Mouse (Mus musculus) v-Abl transformed pro-B cells (cell line): ENCODE measurements around the gene Sdc4.

Experiments
- in situ Hi-C, 2 experiments: fragments of 400-800 bp; cut with MboI; formaldehyde crosslinking; loops; one replicate each; pipeline ENCODE4 v1.15.1; 2025; ENCODE audit not compliant: unreplicated experiment in 2 of 2

Gene Sdc4

GRCm38 (mm10) chr2:164452000-164452676, 8.5 kb upstream of the Sdc4 start:
- in situ Hi-C loops, result no loop called here

DNA sequence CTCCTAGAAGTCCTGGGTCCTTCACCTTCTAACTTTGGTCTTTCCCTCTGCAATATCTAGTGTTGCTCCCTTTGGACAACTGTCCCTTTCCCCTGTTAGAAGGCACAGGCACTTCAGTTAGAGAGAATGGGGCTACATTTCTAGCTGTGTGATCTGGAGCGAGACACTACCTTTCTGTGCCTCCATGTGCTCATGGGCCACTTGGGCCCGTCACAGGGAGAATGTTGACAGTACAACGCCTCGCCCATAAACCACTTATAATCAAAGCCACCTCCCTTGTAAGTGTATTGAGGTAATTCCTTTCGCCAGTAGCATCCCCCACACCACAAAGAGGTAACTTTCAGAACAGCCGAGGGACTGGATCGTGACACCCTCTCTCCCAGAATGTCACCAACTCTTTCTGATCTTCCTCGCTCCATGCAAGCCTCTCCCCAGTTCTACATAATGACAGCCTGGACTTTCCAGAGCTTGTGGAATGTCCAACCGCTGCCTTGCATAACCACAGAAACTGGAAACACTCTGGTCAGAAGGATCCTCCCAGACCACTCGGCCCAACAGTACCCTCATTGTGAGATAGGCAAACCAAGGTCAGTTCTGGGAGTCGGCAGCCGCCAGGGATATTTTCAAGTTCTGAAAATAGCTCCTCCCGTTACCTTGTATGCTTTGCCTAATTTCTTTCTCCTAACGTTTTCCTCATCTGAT, 5.8 kb upstream of the Sdc4 start:
- in situ Hi-C loops, result no loop called here

DNA sequence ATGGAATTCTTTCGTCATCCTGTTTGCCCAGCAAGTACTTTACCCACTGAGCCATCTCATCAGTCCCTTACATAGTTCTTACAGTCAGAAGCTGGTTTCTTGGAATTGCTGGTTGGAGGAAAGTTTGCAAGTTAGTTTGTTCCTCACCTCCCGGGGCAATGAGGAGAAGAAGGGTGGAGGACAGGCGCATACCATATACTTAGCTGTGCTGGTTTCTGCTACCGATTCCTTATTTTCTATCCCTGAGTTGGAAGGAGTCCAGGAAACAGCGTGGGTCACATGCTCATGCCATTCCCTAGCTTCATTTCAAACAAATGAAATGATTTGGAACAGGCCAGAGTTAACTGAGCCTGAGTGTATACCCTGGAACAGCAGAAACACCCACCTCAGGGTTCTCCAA, 5.2 kb upstream of the Sdc4 start:
- in situ Hi-C loops, result no loop called here

GRCm38 (mm10) chr2:164448140-164448539, 4.5 kb upstream of the Sdc4 start:
- in situ Hi-C loops, result no loop called here

- in situ Hi-C loops, result no loop called here
These were observed 2.4 kb upstream of the Sdc4 start for GRCm38 (mm10) chr2:164446086-164446469.

GRCm38 (mm10) chr2:164445399-164446085, 1.9 kb upstream of the Sdc4 start:
- in situ Hi-C loops, result no loop called here

DNA sequence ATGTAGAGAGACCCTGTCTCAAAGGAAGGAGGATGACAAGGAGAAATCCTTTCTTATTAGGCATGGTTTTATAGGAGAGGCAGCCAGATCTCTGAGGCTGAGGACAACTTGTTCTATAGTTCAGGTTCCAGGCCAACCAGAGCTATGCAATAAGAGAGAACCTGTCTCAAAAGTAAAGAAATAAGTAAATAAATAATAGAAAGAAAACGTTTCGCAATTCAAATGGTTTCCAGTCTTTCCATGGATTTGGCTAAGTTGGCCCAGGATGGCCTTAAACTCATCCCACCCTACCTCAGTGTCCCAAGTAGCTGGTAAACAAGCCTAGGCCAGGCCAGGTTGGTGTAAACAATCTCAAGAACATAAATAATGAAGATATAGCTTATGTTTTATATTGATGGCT, 1.0 kb upstream of the Sdc4 start:
- in situ Hi-C loops, result no loop called here

DNA sequence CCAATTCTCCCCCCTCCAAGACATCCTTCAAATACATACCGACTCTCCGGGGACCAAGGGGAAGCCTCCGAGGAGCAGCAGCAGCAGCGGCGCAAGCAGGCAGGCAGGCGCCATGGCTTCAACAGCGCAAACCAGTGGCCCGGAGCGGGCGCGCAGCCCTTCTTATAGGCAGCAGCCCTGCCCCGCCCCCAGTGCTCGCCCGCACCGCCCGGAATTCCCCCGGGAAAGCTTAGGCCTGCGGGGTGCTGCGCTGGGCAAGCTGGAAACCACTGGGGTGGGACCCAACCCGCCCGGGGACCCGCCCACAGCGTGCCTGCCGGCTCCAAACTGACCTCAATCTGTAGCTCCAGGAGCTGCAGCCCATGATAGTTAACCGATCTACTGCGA, 643 bp downstream of the Sdc4 start:
- in situ Hi-C loops, result no loop called here

- in situ Hi-C loops, result no loop called here
These were observed 1.2 kb downstream of the Sdc4 start for GRCm38 (mm10) chr2:164442315-164443050.

DNA sequence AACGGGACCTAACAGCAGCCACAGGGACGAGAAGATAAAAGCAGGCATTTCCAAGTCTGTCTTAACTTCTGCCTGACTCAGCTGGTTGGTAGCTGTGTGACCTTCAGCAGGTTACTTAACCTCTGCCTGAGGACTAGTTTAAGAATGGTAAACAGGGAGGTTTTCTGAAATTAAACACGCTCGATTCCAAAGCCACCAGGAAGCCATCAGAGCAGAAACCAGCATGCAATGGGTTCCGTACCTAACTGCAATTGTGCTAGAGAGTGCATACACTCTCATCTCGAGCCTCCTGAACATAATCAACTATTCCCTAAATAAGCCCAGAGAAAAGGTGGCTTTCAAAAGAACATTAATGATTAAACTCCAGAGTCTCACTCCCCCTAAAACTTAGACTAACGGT, 2.0 kb downstream of the Sdc4 start:
- in situ Hi-C loops, result no loop called here

DNA sequence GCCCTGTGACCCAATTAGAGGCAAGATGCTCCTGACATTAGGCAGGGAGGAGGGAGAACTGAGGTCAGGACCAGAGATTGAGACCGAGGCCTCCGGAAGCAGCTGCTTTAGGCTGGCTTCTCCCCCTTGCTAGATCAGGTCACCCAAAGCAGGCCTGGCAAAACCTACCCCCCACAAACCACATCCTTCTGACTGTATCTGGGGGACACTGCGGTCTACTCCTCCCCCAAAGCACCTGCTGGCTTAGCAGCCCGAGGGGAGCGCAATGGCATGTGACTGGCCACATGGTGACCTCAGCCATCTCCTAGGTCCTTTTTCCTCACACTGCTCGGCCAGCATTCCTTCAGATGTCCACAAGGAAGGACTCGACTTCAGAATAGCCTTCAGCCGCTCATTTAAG, 2.5 kb downstream of the Sdc4 start:
- in situ Hi-C loops, result no loop called here

GRCm38 (mm10) chr2:164440314-164440713, 3.4 kb downstream of the Sdc4 start:
- in situ Hi-C loops, result no loop called here

DNA sequence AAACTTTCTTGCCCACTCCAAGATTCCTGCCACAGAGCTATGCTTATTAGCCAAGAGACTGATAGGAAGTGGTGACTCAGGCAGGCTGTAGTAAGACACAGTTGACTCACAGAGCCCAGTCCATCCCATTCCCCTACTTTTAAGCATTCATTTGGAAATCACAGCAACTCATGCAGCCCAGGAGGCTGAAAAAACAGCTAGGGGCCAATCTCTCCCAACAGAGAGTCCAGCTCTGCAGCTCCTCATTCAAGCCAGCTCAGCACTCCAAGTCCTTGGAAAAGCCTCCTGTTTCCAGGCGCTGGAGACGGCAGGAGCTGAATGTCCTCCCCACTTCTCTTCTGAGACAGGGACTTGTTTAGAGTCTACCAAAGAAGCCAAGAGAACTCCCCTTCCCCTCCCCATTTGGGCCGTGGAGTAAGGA, 4.7 kb downstream of the Sdc4 start:
- in situ Hi-C loops, result no loop called here

DNA sequence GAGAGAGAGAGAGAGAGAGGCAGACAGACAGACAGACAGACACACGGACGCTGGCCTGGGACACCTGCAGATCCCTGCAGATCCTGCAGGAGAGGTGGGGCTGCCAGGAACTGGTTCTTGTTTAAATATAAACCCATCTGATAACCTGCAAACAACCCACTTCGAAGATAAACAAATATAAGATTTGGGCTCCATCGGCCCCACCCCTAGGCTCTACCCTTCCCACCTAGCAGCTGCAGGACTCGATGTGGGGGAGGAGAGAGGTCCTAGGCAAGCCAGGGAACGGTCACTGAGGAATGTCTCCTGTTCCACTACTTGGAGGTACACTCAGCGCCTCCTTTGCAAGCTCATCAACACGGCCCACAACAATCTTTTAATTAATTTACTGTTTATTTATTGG, 5.4 kb downstream of the Sdc4 start:
- in situ Hi-C loops, result no loop called here

DNA sequence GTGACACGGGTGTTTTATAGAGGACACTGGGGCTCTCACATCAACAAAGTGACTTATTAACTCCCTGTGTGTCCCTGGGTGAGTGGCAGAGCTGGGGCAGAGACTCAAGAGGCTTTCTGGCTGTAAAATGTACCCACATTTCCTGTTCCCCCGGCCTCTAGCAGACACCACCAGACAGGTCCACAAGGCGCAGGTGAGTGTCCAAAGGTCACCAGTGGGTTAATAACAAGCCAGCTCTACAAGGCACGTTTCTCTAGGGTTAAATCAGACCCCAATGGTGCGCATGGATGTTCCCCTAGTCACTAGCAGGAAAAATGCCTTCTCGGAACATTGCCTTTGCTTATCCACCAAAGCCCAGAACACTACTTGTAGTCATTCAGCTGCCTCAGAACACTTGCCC, 6.0 kb downstream of the Sdc4 start:
- in situ Hi-C loops, result no loop called here

- in situ Hi-C loops, result no loop called here
These were observed 6.7 kb downstream of the Sdc4 start for GRCm38 (mm10) chr2:164436961-164437360.

GRCm38 (mm10) chr2:164436215-164436913, 7.3 kb downstream of the Sdc4 start:
- in situ Hi-C loops, result no loop called here

DNA sequence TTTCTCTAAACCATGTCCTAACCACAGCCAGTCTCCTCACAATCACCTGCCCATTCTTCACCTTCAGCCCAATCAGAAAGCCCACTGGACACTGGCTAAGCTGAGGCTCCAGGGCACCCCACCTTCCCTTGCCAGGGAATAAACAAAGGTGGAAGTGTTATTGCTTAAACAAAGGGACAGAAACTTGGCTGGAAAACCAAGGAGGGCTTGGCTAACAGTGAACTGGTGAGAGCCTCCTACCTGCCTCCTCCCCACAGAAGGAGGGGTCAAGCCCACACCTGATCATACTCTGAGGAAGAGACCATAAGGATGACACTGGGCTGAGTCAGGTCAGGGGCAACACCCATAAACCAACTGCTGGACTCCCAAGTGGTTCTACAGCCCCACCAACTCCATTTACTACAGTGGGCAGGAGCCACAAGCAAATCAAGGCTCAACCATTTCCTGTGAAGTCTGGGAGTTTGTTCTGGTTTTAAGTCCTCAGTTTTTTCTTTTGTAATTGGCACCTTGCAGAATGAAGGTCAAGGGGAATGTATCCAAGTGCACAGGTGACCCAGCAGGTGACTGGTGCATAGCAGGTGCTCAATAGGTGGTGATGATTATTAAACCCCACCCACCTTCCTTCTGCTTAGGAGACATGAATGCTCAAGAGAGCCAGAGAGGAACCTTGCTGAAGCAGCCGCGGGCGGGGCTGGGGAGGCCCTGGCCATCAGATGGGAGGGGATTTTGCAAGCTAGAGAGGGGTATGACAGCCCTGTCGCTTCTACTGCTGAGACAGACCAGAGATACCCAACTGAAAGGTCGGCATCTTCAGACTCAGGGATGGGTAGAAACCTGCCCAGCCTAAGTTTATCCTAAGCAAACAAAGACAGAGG, 8.2 kb downstream of the Sdc4 start:
- in situ Hi-C loops, result no loop called here

DNA sequence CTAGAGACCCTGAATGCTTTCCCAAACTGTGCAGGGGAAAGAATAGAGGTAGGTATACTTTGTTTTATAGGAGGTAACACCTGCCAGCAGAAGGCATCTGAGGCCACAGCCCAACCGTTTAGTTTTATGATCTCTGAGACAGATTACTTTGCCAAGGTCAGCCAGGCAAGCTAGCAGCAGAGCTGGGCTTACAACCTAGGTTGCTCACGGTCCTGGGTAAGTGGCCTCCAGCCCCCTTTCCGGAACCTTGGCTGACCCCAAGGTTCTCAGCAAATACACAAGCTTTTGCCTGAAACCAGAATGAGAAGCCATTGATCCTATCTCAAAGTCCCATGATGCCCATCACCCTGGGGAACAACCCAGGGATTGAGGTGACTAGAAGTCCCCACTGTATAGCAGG, 9.0 kb downstream of the Sdc4 start:
- in situ Hi-C loops, result no loop called here
